Mouse (Mus musculus): ENCODE measurements at regions not wholly inside any gene's neighbourhood (a gene's known extent, or its start where the extent isn't known, plus 50 kb on each side); places are given as distances from the start of the nearest gene placed in this dataset.

DNA sequence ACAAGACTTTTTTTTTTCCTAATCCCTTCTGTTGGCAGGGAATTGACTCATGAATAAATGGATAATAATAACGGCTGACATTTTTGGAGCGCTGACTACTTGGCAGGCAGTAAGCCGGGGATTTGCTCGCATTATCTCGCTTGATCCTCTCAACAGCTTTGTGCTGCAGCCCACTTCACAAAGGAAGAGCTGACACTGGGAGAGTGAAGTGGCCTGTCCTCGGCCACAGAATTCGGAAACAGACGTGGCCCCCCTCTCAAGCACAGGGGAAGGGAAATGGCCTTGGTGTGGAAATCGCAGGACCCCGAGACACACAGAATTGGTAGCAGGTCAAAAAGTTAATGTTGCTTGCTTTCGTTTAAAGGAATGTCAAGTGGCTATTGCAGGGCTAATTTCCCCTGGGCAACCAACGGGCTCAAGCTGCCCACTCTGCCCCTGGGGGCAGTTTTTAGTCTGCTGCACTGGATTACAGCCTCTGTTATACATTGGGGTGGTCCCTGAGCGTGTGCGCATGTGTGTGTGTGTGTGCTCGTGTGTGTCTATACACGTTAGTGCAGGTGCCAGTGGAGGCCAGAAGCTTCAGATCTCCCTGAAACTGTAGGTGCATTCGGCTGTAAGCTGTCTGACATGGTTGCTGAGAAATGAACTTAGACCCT lies 483.1 kb downstream of the Plcl1 start:
- DNase-seq (ENCODE audit: low read depth in 2 of 2, low spot score in 2 of 2): no peak

DNA sequence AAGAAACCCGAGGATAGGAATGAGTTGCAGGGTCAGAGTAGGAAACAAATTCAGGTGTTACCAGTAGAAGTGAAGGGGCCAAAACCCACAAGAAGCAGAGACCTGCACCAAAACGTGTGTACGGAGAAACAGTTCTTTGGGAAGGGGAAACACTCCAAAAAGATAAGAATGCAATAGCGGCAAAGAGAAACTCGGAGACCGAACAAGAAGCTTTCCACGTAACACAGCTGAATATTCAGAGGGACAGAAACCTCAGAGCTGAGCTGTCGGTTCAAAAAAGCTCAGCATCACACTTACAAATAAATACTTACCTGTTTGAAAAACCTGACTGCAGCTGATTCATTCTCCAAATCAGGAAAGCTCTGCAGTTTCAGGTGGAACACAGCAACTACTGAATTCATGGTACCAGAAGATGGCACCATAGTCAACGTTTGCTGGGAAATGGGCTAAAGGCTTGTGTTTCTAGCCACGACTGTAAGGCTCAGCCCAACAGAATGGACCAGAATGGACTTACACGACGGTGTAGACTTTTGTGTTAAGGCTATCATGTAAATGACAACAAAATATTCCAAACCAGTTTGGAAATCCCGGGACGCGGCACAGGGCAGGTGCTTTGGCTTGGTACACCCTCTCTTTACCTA lies 484.9 kb downstream of the Plcl1 start:
- DNase-seq (ENCODE audit: low read depth in 2 of 2, low spot score in 2 of 2): no peak

DNA sequence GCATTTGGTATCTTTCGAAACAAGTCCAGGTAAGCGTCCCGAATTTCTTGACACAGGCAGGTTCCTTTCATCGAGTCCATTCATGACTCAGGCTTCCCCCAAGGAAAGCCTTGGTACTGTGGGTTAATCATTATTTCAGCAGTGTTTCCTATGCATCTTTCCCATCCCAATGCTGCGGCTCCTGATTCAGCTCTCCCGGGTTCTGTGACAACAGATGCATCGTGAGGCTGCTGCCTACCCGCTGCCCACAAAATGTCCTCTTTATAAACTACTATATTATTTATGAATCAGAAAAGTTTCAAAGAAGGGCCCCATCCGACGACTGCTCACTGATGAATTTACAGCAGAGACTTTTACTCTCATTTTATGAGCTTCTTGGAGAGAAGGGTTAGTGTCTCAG lies 486.2 kb downstream of the Plcl1 start:
- no peak for DNase-seq (ENCODE audit: low read depth in 2 of 2, low spot score in 2 of 2)

DNA sequence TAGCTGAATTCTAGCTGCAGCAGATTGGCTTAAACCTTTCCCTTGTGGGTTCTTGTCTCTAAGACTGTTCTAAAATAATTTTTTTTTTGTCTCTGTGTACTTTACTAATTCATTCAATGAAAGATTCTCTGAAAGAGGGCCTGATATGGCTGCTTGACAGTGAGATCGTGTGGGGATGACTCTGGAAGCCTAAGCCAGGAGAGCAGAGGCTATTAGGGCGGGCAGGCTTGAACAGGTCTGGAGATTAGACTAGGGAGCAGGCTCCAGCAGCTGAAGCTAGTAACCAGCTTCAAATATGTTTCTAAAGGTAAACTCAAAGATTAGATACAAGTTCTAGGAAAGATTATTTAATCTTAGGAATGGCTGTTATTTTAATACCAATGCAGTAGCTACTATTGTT lies 491.9 kb downstream of the Plcl1 start:
- DNase-seq (ENCODE audit: low read depth in 2 of 2, low spot score in 2 of 2): no peak

DNA sequence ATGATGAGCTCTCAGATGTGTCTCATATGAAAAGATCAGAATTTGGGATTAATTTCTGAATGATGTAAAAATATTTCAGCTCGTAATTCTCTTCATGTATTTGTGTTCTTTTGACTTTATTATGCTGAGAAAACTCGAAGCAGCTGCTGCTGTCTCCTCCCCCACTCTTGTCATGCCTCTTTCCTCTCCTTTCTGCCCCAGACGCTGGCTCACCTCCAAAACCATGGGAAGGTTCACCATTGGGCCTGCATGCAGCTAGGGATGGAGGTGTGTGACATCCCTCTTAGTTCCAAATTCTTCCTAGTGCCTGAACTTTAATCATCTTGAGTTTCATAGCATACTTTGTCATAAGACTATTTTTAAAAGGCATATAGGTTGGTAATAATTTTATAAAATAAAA lies 492.3 kb downstream of the Plcl1 start:
- DNase-seq (ENCODE audit: low read depth in 2 of 2, low spot score in 2 of 2): no peak

DNA sequence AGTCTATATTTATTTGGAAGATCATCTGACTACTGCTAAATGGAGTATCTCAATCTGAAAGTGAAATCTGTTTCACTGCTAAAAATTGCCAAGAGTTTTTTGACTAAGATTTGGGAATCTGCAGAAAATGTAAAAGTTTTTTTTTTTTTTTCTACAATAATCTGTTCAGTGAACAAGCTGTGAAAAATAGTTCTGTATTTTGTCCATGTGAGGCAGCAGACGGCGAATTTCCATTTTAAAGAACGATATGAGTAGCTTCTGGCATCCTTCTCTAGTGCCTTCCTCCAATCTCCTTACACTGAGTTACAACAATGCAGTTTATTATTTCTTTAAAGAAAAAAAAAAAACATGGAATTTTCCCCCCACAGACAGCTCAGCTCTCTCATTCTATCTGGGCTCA lies 494.3 kb downstream of the Plcl1 start:
- no peak for DNase-seq (ENCODE audit: low read depth in 2 of 2, low spot score in 2 of 2)

DNA sequence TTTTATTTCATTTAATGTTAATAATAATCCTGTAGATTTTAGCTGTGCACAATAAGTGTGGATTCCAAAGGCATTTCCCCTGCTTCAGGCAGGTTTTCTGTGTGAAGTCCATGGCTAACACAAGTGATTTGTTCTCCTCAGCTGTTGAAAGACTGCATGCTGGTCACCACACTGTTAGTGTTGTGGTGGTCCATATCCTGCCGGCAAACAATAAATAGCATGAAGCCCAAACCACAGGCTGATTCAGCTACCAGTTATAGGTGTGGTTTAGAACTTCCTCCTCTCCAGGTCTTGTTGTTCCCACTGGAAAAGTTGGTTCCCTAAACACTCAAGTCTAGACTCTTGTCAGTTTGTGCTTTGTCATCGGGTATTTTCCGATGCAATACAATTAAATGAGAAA lies 497.5 kb downstream of the Plcl1 start:
- no peak for DNase-seq (ENCODE audit: low read depth in 2 of 2, low spot score in 2 of 2)

DNA sequence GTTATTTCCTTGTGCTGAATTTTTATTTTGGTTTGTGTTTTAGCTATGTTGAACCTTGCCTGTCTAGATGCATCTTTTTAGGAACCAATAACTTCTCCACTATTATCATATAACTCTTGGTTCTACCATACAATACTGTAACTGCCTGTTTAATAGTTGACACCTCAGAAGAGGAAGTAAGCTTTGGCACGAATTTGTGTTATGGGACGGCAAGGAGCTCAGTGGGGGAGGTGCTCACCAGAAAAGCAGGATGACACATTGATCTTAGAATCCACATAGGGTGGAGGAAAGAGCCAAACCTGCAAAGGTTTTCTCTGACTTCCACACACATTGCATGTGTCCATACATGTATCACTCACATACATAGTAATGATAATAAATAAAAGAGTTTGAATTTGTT lies 498.9 kb downstream of the Plcl1 start:
- DNase-seq (ENCODE audit: low read depth in 2 of 2, low spot score in 2 of 2): no peak

DNA sequence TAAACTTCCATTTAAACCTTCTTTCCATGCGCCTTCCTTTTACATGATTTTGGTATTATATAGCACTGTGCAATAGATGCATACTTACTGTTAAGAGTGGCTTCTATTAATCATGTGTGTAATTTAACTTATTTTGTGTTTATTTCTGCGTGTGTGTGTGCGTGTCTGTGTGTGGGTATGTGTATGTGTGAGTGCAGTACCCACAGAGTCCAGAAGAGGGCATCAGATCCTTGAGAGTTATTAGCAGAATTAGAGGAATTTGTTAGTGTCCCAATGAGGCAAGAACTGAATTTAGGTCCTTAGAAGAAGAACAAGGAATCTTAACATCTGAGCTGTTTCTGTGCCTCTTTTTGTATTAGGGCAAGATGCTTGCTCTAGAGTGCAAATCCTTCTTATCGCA lies 499.5 kb downstream of the Plcl1 start:
- DNase-seq (ENCODE audit: low read depth in 2 of 2, low spot score in 2 of 2): no peak

DNA sequence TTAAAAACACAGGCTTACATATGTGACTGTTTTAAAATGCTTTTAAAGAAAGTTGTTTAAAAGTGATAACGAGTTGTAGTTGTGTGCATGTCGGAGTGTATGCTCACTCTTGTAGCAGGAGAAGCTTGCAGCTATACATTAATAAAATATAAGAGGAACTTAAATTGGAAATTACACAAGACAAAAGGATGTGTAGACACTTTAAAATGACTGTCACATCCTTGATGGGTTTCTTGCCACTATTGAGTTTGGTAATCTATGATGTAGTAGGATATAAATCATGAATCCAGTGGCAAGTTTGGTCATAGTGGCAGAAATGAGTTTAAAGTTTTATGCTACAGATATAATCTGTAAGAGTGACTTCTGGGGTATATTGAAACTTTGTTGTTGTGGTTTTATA lies 504.3 kb downstream of the Plcl1 start:
- DNase-seq (ENCODE audit: low read depth in 2 of 2, low spot score in 2 of 2): no peak

DNA sequence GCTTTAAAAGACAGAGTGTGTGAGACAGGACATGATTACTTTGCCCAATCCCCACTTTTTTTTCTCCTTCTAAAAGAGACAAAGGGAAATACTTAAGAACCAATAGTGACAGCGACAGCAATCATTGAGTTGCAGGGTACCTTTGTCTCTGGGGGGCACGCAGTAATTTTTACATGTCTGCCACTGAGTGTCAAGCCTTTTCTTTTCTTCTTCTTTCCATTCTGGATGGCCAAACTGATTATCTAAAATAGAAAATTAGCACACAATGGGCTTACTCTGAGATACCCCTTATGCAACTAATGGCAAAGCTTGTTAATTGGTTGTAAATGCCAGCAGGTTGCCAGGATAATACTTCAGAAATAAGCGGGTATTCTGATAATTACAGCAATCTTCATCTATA lies 508.6 kb downstream of the Plcl1 start:
- no peak for DNase-seq (ENCODE audit: low read depth in 2 of 2, low spot score in 2 of 2)

DNA sequence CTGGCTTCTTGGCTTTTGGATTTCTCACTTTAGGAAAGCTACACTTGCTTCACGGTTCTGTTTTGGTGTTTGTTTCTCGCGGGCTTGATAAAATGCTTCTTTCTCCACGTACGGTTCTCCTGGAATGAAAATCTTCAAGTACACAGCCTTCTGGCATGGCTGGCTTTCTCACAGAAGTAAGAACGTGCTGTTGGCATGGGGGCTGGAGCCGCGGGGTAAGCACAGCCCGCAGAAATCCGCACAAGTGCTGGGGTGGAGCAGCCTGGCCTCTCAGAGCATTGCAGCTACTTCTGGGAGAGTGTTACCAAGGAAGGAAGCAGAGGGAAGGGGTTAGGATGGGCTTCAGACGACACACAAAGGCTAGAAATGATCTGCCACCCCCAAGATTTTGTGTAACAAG lies 510.2 kb downstream of the Plcl1 start:
- DNase-seq (ENCODE audit: low read depth in 2 of 2, low spot score in 2 of 2): no peak

DNA sequence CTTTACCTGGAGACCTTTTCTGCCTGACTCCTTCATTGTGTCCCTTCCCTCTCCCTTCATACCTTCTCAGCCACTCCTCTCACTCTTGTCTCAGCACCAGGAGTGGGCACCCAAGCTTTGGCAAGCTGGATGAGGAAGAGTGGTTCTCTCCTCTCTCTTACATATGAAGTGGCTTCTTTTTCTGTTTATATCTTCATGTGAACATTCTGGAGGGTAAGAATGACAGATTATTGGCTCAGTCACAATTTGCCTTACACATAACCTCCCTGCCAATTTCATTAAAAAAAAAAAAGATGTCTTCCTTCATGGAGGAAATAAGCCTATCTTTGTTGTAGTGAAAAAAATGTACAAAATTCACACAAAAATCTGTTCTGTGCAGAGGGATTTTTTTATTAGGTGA lies 513.8 kb downstream of the Plcl1 start:
- DNase-seq (ENCODE audit: low read depth in 2 of 2, low spot score in 2 of 2): no peak

DNA sequence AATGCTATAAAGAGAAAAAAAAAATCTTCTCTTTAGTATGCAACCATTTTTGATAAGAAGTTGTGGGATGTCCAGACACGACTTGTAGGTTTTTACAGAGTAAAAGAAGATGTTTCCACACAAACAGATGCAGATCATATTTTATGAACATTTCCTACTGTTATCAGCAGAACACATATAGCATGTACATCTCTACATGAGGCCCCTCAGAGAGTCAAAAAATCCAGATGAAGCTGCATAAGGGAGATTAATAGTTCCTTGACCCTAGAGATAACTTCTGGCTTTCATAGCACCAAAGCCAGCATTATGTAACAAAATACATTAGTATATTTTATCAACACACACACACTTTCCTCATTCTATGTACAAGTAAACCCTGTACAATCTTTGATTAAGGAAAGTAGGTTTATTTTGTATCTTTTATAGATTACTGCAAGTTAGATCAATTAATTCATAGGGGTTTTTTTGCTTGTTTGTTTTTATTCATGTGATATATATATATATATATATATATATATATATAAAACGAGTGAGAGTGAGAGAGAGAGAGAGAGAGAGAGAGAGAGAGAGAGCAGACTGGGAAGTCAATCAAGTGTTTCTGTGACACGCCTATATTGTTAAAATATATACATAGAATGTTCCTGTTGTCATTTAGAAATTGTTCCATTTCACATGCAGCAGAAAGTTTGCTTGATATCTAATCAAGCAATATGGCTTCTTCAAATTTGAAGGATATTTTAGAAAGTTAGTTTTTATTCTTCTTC lies 541.2 kb downstream of the Plcl1 start:
- DNase-seq (ENCODE audit: low read depth in 2 of 2, low spot score in 2 of 2): no peak

DNA sequence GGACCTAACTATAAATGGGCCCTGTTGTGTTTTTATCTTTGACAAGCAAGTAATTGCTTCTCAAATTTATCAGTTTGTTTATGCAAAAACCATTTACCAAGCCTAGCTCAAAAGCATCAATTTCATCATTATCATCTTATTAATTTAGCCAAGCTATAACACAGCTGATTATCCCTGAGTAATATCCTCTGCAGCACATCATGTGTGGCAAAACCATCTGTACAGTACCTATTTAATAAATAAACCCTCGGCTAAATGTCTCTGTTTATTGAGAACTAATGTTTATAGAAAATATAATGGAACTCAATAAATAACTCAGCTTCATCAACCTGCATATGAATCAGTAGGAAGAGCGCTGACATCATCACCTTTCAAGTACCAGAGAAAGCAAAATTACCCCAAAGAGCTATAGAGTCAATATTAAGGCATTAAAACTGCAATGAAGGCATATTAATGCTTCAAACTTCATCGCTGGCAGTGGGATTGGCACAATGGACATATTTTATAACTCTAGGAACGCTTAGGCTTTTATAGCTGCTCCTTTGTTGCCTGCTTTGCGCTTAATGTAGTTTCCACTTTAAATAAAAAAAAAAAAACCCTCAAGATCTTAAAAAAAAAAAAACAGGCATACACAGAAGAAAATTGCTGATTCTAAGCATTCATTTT lies 542.0 kb downstream of the Plcl1 start:
- no peak for DNase-seq (ENCODE audit: low read depth in 2 of 2, low spot score in 2 of 2)

DNA sequence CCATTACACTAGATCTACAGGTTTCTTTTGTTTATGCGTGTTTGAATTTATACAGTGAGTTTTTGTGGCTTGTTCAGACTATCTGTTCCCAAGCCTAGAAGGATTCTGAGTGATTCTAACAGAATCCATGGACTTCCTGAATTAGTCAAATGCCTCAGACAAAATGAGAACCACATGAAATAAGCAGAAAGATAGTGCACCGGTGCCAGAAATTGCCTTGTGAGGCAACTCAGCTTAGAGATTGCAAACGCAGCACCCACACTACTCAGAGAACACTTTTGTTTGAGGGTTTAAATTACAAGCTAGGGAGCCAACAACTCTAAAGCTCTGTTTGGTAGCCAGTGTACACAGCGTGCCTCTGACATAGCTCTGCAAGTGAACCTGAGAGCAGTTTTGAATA lies 543.9 kb downstream of the Plcl1 start:
- DNase-seq (ENCODE audit: low read depth in 2 of 2, low spot score in 2 of 2): no peak

DNA sequence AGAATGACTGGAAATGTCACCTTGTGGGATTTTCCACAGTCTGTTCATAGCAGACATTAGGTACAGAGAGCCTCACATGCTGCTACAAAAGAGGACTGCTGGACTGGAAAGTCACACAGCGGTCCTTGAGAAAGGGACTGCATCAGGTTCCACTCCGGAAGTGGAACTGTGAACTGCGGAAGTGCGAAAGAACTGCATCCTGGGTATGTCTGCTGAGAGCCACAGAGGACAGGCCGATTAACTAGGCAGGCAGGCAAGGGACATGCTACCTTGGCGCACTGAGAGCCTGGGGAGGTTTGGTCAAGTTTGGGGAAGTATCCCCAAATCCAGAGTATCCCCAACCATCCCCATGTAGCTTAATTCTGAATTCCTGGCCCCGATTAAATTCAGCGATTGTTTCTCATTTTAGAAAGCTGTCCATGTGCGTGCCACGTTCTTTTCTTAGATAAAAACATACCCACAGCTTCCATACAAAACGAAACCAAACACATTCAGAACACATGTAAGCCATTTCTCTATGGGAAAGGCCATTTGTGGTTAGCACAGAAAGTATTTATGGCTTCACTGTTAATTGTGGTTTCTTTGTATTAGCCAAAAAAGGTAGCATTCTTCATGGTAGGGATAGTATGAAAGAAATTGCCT lies 552.2 kb downstream of the Plcl1 start:
- no peak for DNase-seq (ENCODE audit: low read depth in 2 of 2, low spot score in 2 of 2)

DNA sequence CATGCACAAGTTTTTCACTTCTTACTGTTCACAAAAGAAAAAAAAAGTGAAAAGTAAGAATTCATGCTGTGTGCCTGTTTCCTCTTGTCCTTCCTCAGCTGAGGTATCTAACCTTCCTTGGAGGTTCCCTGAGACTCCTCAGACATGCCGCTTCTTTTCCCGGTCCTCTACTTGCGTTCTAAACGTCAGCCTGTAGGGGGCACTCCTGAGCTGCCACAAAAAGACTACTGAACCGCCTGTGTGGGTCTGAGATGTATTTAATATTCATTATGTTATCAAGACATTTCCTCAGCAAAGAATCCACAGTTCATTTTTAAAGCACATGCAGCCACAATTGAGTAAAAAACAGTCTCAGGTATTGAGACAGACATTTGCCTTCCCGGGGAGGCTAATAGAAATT lies 554.6 kb downstream of the Plcl1 start:
- no peak for DNase-seq (ENCODE audit: low read depth in 2 of 2, low spot score in 2 of 2)

DNA sequence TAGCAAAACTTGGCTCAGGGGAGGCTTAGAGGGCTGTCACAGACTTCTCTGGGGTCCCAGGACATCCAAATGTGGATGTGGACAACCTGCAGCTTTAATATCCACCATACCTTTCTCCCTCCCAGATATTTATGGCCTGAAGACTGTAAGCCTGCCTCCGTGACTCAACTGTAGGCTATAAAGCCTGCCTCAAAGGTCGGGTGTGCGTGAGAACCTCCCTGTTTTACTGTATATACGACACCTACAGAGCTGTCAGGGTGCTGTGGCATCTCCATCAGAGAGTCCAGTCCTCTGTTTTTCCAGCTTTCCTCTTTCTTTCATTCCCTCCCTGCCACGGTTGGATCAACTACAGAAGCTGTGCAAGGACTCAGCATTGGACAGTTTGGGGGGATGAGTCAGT lies 558.1 kb downstream of the Plcl1 start:
- DNase-seq (ENCODE audit: low read depth in 2 of 2, low spot score in 2 of 2): no peak

DNA sequence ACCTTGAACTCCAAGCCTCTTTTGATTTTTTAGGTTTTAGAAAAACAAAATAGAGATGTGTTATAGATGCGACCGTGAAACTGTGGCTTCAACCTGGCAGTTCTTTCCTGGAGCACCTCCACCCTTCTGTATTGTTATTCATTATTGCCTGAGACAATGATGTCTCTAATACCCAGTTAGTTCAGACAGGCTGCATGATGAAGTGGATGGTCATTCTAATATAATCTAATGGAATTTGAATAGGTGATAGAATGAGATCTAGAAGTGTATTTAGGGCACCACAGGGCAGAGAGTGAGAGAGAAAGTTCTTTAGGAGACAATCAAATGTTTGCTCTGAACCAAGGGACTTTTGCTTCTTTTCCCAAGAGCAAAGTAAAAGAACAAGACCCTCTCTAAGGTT lies 560.6 kb downstream of the Plcl1 start:
- no peak for DNase-seq (ENCODE audit: low read depth in 2 of 2, low spot score in 2 of 2)

DNA sequence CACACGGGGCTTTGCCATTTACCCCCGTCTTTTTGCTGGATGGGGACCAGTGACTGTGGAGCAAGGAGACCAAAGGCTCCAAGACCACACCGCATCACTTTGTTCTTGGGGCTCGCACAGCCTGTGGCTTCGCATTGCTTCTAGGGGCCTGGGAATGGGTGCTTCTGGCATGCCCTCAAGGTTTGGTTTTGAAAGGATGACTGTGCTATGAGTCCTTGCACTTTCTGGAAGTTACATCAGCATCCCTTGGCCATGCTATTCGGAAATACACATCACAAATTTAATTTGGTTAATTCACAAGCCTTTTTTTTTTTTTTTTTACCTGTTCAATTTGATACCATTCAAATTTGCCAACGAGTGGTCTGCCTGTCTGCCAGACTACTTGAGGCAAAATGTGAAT lies 562.1 kb downstream of the Plcl1 start:
- DNase-seq (ENCODE audit: low read depth in 2 of 2, low spot score in 2 of 2): no peak

DNA sequence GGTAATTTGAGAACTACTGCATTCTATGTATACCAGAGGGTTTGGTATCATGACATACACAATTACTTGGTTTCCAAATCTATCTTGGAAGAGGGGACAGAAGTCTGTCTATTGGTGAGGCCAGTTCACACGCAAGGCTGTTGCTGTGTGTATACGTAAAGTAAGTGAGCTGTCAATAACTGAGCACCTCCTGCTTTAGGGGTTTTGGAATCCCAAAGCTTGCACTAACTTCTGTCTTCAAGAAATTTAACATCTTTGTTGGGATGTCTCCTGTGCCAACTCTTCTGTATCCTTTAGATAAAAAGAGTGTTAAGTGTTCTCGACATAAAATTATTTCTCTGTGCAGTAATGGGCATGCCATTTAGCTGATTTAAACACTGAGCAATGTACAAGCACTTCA lies 572.1 kb downstream of the Plcl1 start:
- DNase-seq (ENCODE audit: low read depth in 2 of 2, low spot score in 2 of 2): no peak
